Mouse (Mus musculus) heart, embryonic 11.5 days (tissue): ENCODE measurements around the gene P2ry14. TPM values are rescaled to one million over a fixed set of nuclear protein-coding genes. Genes with fewer than 3 reads are reported as not detected.

ENCODE experiments used
- ATAC-seq: fragments of 200-750 bp; cut with Nextera tagmentation; replicated peaks from 2 replicates; pipeline ENCODE4 v1.8.0; 2017; ENCODE audit warnings: moderate library complexity; ENCODE audit not compliant: insufficient number of reproducible peaks, low FRiP score, low TSS enrichment
- H3K27ac ChIP-seq: fragments of 300-500 bp; sonication (generic); 2 replicates; pipeline ENCODE4 v1.5.1; 2014; ENCODE audit warnings: mild to moderate bottlenecking, low read depth, low read length
- H3K27me3 ChIP-seq: fragments of 300-500 bp; sonication (generic); 2 replicates; pipeline ENCODE4 v1.6.1; 2014; ENCODE audit warnings: mild to moderate bottlenecking, low read length, mixed read lengths; ENCODE audit not compliant: control insufficient read depth, insufficient read depth
- H3K36me3 ChIP-seq: fragments of 300-500 bp; sonication (generic); 2 replicates; pipeline ENCODE4 v1.6.1; 2014; ENCODE audit warnings: mild to moderate bottlenecking, low read length, moderate library complexity, mixed read lengths; ENCODE audit not compliant: control insufficient read depth, insufficient read depth
- H3K4me1 ChIP-seq: fragments of 300-500 bp; sonication (generic); 2 replicates; pipeline ENCODE4 v1.6.1; 2014; ENCODE audit warnings: low read length; ENCODE audit not compliant: control insufficient read depth, insufficient read depth
- H3K4me2 ChIP-seq: fragments of 300-500 bp; sonication (generic); 2 replicates; pipeline ENCODE4 v1.6.1; 2014; ENCODE audit warnings: mild to moderate bottlenecking, moderate library complexity
- H3K4me3 ChIP-seq: fragments of 300-500 bp; sonication (generic); 2 replicates; pipeline ENCODE4 v1.5.1; 2014; ENCODE audit warnings: low read depth, low read length
- H3K9ac ChIP-seq: fragments of 300-500 bp; sonication (generic); 2 replicates; pipeline ENCODE4 v1.6.1; 2014; ENCODE audit warnings: mild to moderate bottlenecking, low read depth, low read length, moderate library complexity
- H3K9me3 ChIP-seq: fragments of 300-500 bp; sonication (generic); replicated peaks from 2 replicates; pipeline ENCODE4 v1.6.1; 2016; ENCODE audit warnings: low read length; ENCODE audit not compliant: control insufficient read depth
- WGBS: fragments of 180-500 bp; shearing (Covaris S2); extraction: QIAGEN DNeasy Blood & Tissue Kit; methylation state at CpG from one replicate; pipeline ENCODE4 v1.1.7; 2014; ENCODE audit not compliant: insufficient replicate concordance; 5-methylcytosine and 5-hydroxymethylcytosine counted together
- polyA plus RNA-seq: library from polyadenylated mRNA; unstranded; fragments of >200 nt; fragmentation: Nextera tagmentation; extraction: Ambion mirVana; gene quantifications from 2 replicates; pipeline ENCODE4 v1.2.1, GENCODE M21; 2014

The P2ry14 gene
- polyA plus RNA-seq: 1.4 and 2.9 TPM in 2 replicates

DNA sequence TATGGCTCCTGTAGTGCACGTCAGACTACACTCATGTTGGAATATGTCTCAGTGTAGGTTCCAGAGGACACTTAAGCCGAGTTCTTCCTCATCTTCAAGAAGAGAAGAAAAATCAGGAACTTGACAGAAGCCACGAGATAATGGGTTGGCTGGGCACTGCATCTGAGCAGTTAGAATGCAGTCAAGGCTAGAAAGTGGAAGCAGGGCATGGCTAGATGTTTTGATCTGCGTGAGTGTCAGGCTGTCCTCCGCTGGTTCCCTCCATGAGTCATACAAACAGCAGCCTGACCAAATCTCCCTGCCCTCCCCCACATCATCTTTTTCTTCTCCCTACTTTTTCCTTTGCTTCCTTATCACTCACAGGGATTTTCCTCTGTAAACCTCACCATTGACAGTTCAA, at the start of gene P2ry14:
P2ry14 (minus strand) TSS at position 195 of the 400 bp plus-strand sequence.
- no peak within 1 kb of the TSS for H3K9ac ChIP-seq
- H3K27me3 ChIP-seq: no peaks in the 10 kb centered on the region
- no peaks in the 10 kb centered on the region for H3K36me3 ChIP-seq
- no peak within 1 kb of the TSS for H3K27ac ChIP-seq
- ATAC-seq: no peak
- H3K4me1 ChIP-seq: no peaks in the 10 kb centered on the region
- H3K9me3 ChIP-seq: no peaks in the 10 kb centered on the region
- H3K4me2 ChIP-seq: no peak within 1 kb of the TSS
- WGBS: 56% methylated on average over 5 of the region's 5 CpGs
- no peak within 1 kb of the TSS for H3K4me3 ChIP-seq

DNA sequence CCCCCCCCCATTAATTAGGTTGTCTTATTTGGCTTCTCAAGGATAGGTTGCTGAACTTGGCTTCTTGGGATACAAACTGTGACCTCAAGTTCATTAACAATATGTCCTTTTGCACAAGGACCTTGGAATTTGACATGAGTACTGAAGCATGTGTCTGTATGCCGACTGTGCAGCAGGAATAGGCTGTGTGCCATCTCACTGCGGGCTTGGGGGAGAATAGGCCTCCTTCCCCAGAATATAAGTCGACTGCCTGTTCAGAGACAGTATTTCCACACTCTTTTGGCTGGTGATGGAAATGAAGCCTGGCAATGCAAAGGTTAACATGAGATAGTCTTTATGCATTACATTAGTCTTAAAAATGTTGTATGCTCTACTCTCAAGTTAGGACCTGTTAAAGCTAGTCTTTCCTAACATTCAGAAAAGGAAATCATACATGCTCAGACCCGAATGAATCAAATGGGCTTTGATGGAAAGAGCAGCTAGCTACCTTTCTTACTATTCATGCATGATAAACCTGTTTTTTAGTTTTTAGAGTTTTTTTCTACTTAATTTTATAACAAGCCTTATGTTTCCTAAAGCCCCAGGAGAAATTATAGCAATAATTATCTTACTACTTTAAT, 44.0 kb upstream of the P2ry14 start:
- Histone ChIP-seq H3K4me2 (no peak overlapping the region), H3K9me3 (no peaks in the 10 kb centered on the region), H3K36me3 (no peaks in the 10 kb centered on the region), H3K9ac (no peak overlapping the region), H3K4me1 (no peaks in the 10 kb centered on the region), H3K27ac (no peak overlapping the region), H3K4me3 (no peak overlapping the region), H3K27me3 (no peaks in the 10 kb centered on the region)
- 73% methylated on average over 4 of the region's 4 CpGs for WGBS
- ATAC-seq: no peak

DNA sequence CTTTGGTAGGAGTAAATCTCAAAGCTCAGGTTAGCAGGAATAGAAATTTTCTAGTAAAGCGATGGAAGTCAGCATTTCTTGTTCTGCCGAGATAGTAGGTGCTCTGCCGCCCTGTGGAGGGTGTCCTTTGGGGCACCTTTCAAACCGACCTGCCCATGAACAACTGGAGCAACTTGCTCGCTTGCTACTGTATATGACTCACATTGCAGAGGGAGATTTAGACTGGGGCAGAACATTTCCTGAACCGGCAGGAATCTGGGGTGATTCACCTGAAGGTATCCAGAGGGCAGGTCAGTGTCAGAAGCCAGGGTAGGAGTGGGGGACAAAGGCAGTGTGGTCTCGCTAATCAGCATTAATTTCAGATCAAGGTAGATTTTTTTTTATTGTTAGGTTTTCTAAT, 41.5 kb upstream of the P2ry14 start, which contains the start of gene Gpr87:
Gpr87 (minus strand) TSS at position 167 of the 400 bp plus-strand sequence.
- Histone ChIP-seq H3K27ac (no peak within 1 kb of the TSS), H3K9ac (no peak within 1 kb of the TSS), H3K9me3 (no peaks in the 10 kb centered on the region), H3K4me1 (no peaks in the 10 kb centered on the region), H3K27me3 (no peaks in the 10 kb centered on the region), H3K36me3 (no peaks in the 10 kb centered on the region), H3K4me3 (no peak within 1 kb of the TSS), H3K4me2 (no peak within 1 kb of the TSS)
- WGBS: 82% methylated on average over 7 of the region's 7 CpGs
- ATAC-seq: no peak

DNA sequence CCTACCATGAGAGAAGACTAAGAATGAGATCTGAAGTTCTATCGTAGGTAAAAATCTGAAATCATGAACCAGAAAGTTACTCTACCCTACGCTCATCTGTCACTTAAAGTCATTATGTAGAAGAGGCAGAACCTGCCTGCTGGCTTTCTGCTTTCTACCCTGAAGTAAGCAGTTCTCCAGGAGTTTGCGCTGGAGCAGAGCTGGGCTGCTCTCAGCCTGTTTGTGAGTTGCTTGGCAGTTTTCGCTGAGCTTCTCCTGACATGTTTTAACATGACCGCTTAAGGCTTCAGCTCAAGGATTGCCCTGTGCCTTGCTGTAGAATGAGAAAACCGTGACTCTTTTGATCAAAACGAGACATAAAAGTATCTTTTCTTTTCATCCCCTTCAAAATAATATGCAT, 40.7 kb upstream of the P2ry14 start:
- H3K4me2 ChIP-seq: no peak overlapping the region
- H3K9ac ChIP-seq: no peak overlapping the region
- 88% methylated on average over 7 of the region's 7 CpGs for WGBS
- no peaks in the 10 kb centered on the region for H3K27me3 ChIP-seq
- no peak overlapping the region for H3K27ac ChIP-seq
- H3K9me3 ChIP-seq: no peaks in the 10 kb centered on the region
- H3K4me3 ChIP-seq: no peak overlapping the region
- H3K4me1 ChIP-seq: no peaks in the 10 kb centered on the region
- ATAC-seq: no peak
- no peaks in the 10 kb centered on the region for H3K36me3 ChIP-seq

DNA sequence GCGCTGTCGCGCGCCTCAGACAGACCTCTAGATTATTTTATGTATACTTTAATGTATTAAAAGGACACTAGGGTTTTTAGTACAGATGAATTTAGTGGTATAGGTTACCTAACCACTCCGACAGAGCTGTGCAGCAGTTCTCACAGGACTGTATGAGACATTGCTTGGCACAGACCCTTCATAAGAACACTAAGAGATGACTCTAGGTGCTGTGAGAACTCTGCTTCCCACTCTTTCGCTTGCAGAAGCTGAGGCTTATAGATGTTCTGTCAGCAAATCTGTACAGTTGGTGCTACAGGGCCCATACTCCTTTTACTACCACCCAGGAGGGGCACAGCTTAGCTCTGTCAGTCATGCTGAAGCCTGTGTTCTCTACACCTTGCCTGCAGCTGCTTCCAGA, 38.3 kb upstream of the P2ry14 start:
- no peak for ATAC-seq
- H3K9ac ChIP-seq: no peak overlapping the region
- no peaks in the 10 kb centered on the region for H3K36me3 ChIP-seq
- no peak overlapping the region for H3K4me2 ChIP-seq
- H3K4me1 ChIP-seq: no peaks in the 10 kb centered on the region
- H3K27me3 ChIP-seq: no peaks in the 10 kb centered on the region
- no peak overlapping the region for H3K27ac ChIP-seq
- 91% methylated on average over 6 of the region's 6 CpGs for WGBS
- H3K4me3 ChIP-seq: no peak overlapping the region
- no peaks in the 10 kb centered on the region for H3K9me3 ChIP-seq

DNA sequence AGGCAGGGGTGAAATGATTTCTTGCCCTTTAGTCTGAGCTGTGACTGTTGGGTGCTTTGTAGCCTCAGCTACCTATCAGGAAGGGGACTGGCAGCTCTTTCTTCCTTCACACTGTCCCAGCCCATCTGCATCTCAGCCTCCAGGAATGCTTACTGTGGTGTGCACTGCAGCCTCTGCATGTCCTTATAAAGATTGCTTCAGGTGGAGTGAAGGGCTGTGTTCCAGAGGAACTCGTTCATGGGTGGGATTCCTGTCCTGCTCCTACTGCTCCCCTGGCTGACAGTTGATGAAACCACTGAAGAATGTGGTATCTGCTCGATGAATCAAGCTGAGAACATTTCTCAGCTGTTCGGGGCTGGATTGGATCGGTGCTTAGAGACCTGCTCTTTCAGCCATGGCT, 33.9 kb upstream of the P2ry14 start:
- Histone ChIP-seq H3K4me2 (no peak overlapping the region), H3K9ac (no peak overlapping the region), H3K9me3 (no peaks in the 10 kb centered on the region), H3K27ac (no peak overlapping the region), H3K36me3 (no peaks in the 10 kb centered on the region), H3K27me3 (no peaks in the 10 kb centered on the region), H3K4me1 (no peaks in the 10 kb centered on the region), H3K4me3 (no peak overlapping the region)
- no peak for ATAC-seq
- 65% methylated on average over 4 of the region's 4 CpGs for WGBS

DNA sequence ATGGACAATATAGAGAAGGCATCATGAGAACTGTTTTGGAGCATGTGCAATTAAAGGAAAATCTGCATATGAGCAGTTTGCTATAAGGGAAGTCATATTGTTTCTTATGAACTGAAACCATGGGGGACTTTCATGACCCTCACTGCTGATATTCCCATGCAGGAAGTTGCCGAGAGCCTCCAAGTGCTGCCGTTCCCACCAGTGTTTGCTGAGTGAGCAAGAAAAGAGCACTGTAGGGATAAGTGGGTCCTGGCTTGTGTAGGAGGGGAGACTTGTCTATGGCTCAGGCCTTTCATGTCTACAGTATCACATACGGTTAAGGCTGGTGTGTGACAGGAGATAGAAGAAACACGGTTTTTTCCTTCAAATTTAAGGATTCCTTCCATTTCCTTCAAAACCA, 32.2 kb upstream of the P2ry14 start:
- Histone ChIP-seq H3K4me2 (no peak overlapping the region), H3K4me3 (no peak overlapping the region), H3K27ac (no peak overlapping the region), H3K36me3 (no peaks in the 10 kb centered on the region), H3K9ac (no peak overlapping the region), H3K27me3 (no peaks in the 10 kb centered on the region), H3K9me3 (no peaks in the 10 kb centered on the region), H3K4me1 (no peaks in the 10 kb centered on the region)
- no peak for ATAC-seq
- WGBS: 55% methylated on average over 4 of the region's 4 CpGs

DNA sequence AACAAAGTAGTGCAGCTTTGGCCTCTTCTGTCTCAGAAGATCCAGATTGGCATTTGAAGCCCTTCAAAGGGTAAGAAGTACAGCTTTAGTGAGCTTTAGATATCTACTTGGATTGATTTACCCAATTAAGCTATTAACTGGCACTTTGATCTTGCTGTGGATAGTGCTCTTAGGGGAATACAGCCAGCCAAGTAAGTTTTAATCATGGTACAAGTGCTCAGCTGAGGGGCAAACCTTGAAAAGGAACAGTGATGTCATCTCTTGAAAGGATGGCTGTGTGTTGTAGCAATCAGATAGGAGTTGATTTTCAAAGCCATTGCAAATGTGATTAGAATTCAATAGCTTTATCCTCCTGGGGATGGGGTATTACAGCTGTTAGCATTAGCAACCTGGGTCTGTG, 28.7 kb upstream of the P2ry14 start:
- ATAC-seq: no peak
- no peak overlapping the region for H3K27ac ChIP-seq
- no peaks in the 10 kb centered on the region for H3K36me3 ChIP-seq
- no peaks in the 10 kb centered on the region for H3K27me3 ChIP-seq
- H3K4me2 ChIP-seq: no peak overlapping the region
- H3K9me3 ChIP-seq: no peaks in the 10 kb centered on the region
- peaks cover 4% of the 10 kb centered on the region for H3K4me1 ChIP-seq
- H3K9ac ChIP-seq: no peak overlapping the region
- H3K4me3 ChIP-seq: no peak overlapping the region

DNA sequence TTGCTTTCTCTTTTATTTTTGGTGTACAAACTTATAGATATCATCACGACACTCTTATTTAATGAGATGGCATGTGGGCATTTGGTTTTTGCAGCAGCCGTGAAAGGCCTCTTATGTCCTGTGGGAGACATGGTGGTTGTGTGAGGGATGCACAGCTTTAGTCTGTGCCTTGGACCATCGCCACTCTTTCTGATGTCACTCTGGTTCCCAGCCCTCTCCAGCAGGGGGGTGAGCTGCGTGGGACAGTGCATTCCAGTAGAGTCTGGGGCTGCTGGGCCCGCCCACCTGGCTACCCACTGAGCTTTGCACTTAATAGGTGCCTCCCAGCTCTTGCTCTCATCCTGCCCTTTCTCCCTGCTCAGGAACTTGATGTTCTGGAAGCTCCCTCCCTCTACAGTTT, 27.7 kb upstream of the P2ry14 start:
- H3K4me2 ChIP-seq: no peak overlapping the region
- ATAC-seq: no peak
- no peaks in the 10 kb centered on the region for H3K36me3 ChIP-seq
- H3K9ac ChIP-seq: no peak overlapping the region
- no peak overlapping the region for H3K27ac ChIP-seq
- WGBS: 61% methylated on average over 5 of the region's 5 CpGs
- no peaks in the 10 kb centered on the region for H3K9me3 ChIP-seq
- no peaks in the 10 kb centered on the region for H3K27me3 ChIP-seq
- H3K4me1 ChIP-seq: peaks cover 4% of the 10 kb centered on the region
- H3K4me3 ChIP-seq: no peak overlapping the region
